Mouse (Mus musculus): ENCODE data around the gene Sbk3. TPM values are rescaled to one million over a fixed set of nuclear protein-coding genes. Genes with fewer than 3 reads are reported as not detected.
"Not testable (repeated sequence)": the region's sequence is repeated elsewhere in the genome, so short reads cannot be mapped to it uniquely, and the experiment has no call there.

Gene Sbk3
- polyA plus RNA-seq, 1 experiment from 2014 or later, result 0.60 TPM

- Histone ChIP-seq H3K4me2 (ENCODE audit: low read length) (peak within 1 kb of the TSS; percentile 67), H3K27ac (ENCODE audit: low read length) (peak within 1 kb of the TSS; percentile 97), H3K27me3 (ENCODE audit: control insufficient read depth, insufficient read depth, low read depth, low read length) (no peaks in the 10 kb centered on the region), H3K36me3 (ENCODE audit: control insufficient read depth, insufficient read depth, low read length) (peaks cover 13% of the 10 kb centered on the region), H3K4me1 (ENCODE audit: control insufficient read depth, insufficient read depth, low read length) (peaks cover 10% of the 10 kb centered on the region), H3K9ac (ENCODE audit: low read depth, low read length) (peak within 1 kb of the TSS; percentile 74), H3K9me3 (replicated peaks; ENCODE audit: control insufficient read depth, low read length, poor library complexity, severe bottlenecking) (no peaks in the 10 kb centered on the region), H3K4me3 (ENCODE audit: low read depth, low read length) (peak within 1 kb of the TSS; percentile 79)
- peak; percentile 78 for ATAC-seq
- under 1% methylated on average over 49 of the region's 76 CpGs for WGBS
These were observed 44.4 kb upstream of the Sbk3 start, which contains the start of gene Gm44973 for GRCm38 (mm10) chr7:5015118-5016001. TSS of gene Gm44973 (plus strand) at chr7:5015496.

GRCm38 (mm10) chr7:5014251-5015117 lies 43.5 kb upstream of the Sbk3 start, which contains the start of the genes Zfp524 and Fiz1:
TSS of gene Zfp524 (plus strand) at chr7:5014415.
TSS of gene Fiz1 (minus strand) at chr7:5014697.
- Histone ChIP-seq H3K27me3 (ENCODE audit: control insufficient read depth, insufficient read depth, low read depth, low read length) (no peaks in the 10 kb centered on the region), H3K9me3 (replicated peaks; ENCODE audit: control insufficient read depth, low read length, poor library complexity, severe bottlenecking) (no peaks in the 10 kb centered on the region), H3K4me3 (ENCODE audit: low read depth, low read length) (peak within 1 kb of the TSS; percentile 79), H3K36me3 (ENCODE audit: control insufficient read depth, insufficient read depth, low read length) (peaks cover 16% of the 10 kb centered on the region), H3K4me2 (ENCODE audit: low read length) (peak within 1 kb of the TSS; percentile 67), H3K4me1 (ENCODE audit: control insufficient read depth, insufficient read depth, low read length) (peaks cover 10% of the 10 kb centered on the region), H3K9ac (ENCODE audit: low read depth, low read length) (peak within 1 kb of the TSS; percentile 74), H3K27ac (ENCODE audit: low read length) (peak within 1 kb of the TSS; percentile 97)
- peak; percentile 84 for ATAC-seq
- under 1% methylated on average over 41 of the region's 42 CpGs for WGBS

GRCm38 (mm10) chr7:5012681-5013513 lies 41.9 kb upstream of the Sbk3 start:
- peaks cover 10% of the 10 kb centered on the region for H3K4me1 ChIP-seq (ENCODE audit: control insufficient read depth, insufficient read depth, low read length)
- no peak overlapping the region for H3K4me2 ChIP-seq (ENCODE audit: low read length)
- H3K27ac ChIP-seq (ENCODE audit: low read length), result no peak overlapping the region
- H3K36me3 ChIP-seq (ENCODE audit: control insufficient read depth, insufficient read depth, low read length), result peaks cover 30% of the 10 kb centered on the region
- H3K9me3 ChIP-seq (replicated peaks; ENCODE audit: control insufficient read depth, low read length, poor library complexity, severe bottlenecking), result no peaks in the 10 kb centered on the region
- ATAC-seq, result no peak
- no peak overlapping the region for H3K9ac ChIP-seq (ENCODE audit: low read depth, low read length)
- WGBS, result 92% methylated on average over 27 of the region's 27 CpGs
- H3K4me3 ChIP-seq (ENCODE audit: low read depth, low read length), result no peak overlapping the region
- H3K27me3 ChIP-seq (ENCODE audit: control insufficient read depth, insufficient read depth, low read depth, low read length), result no peaks in the 10 kb centered on the region

GRCm38 (mm10) chr7:5008229-5008628 lies 37.3 kb upstream of the Sbk3 start:
- H3K4me2 ChIP-seq (ENCODE audit: low read length), result no peak overlapping the region
- H3K9me3 ChIP-seq (replicated peaks; ENCODE audit: control insufficient read depth, low read length, poor library complexity, severe bottlenecking), result no peaks in the 10 kb centered on the region
- H3K4me1 ChIP-seq (ENCODE audit: control insufficient read depth, insufficient read depth, low read length), result 0 out of 2 replicates have a peak, but pooled peaks cover 1% of the 10 kb centered on the region
- no peak overlapping the region for H3K27ac ChIP-seq (ENCODE audit: low read length)
- H3K36me3 ChIP-seq (ENCODE audit: control insufficient read depth, insufficient read depth, low read length), result peaks cover 42% of the 10 kb centered on the region
- no peaks in the 10 kb centered on the region for H3K27me3 ChIP-seq (ENCODE audit: control insufficient read depth, insufficient read depth, low read depth, low read length)
- H3K4me3 ChIP-seq (ENCODE audit: low read depth, low read length), result no peak overlapping the region
- ATAC-seq, result no peak
- H3K9ac ChIP-seq (ENCODE audit: low read depth, low read length), result no peak overlapping the region
- 95% methylated on average over 26 of the region's 26 CpGs for WGBS

- H3K4me1 ChIP-seq (ENCODE audit: control insufficient read depth, insufficient read depth, low read length); H3K27me3 ChIP-seq (ENCODE audit: control insufficient read depth, insufficient read depth, low read depth, low read length); H3K4me3 ChIP-seq (ENCODE audit: low read depth, low read length); H3K4me2 ChIP-seq (ENCODE audit: low read length); H3K9me3 ChIP-seq (replicated peaks; ENCODE audit: control insufficient read depth, low read length, poor library complexity, severe bottlenecking); ATAC-seq; H3K27ac ChIP-seq (ENCODE audit: low read length); H3K9ac ChIP-seq (ENCODE audit: low read depth, low read length): not testable (repeated sequence)
- WGBS, result 69% methylated on average over 8 of the region's 8 CpGs
- H3K36me3 ChIP-seq (ENCODE audit: control insufficient read depth, insufficient read depth, low read length), result peaks cover 12% of the 10 kb centered on the region
These were observed 31.9 kb upstream of the Sbk3 start for GRCm38 (mm10) chr7:5002876-5003275.

- Histone ChIP-seq H3K36me3 (ENCODE audit: control insufficient read depth, insufficient read depth, low read length) (no peaks in the 10 kb centered on the region), H3K27ac (ENCODE audit: low read length) (no peak overlapping the region), H3K4me1 (ENCODE audit: control insufficient read depth, insufficient read depth, low read length) (peaks cover 11% of the 10 kb centered on the region), H3K27me3 (ENCODE audit: control insufficient read depth, insufficient read depth, low read depth, low read length) (no peaks in the 10 kb centered on the region), H3K9me3 (replicated peaks; ENCODE audit: control insufficient read depth, low read length, poor library complexity, severe bottlenecking) (no peaks in the 10 kb centered on the region), H3K9ac (ENCODE audit: low read depth, low read length) (no peak overlapping the region), H3K4me3 (ENCODE audit: low read depth, low read length) (no peak overlapping the region), H3K4me2 (ENCODE audit: low read length) (no peak overlapping the region)
- ATAC-seq, result no peak
- WGBS, result 67% methylated on average over 2 of the region's 2 CpGs
These were observed 28.9 kb upstream of the Sbk3 start for GRCm38 (mm10) chr7:4999876-5000275.

- peaks cover 24% of the 10 kb centered on the region for H3K4me1 ChIP-seq (ENCODE audit: control insufficient read depth, insufficient read depth, low read length)
- H3K36me3 ChIP-seq (ENCODE audit: control insufficient read depth, insufficient read depth, low read length), result peaks cover 12% of the 10 kb centered on the region
- peak overlapping the region; percentile 91 for H3K4me2 ChIP-seq (ENCODE audit: low read length)
- no peaks in the 10 kb centered on the region for H3K9me3 ChIP-seq (replicated peaks; ENCODE audit: control insufficient read depth, low read length, poor library complexity, severe bottlenecking)
- H3K27me3 ChIP-seq (ENCODE audit: control insufficient read depth, insufficient read depth, low read depth, low read length), result no peaks in the 10 kb centered on the region
- H3K27ac ChIP-seq (ENCODE audit: low read length), result peak overlapping the region; percentile 85
- WGBS, result 78% methylated on average over 6 of the region's 8 CpGs
- H3K4me3 ChIP-seq (ENCODE audit: low read depth, low read length), result peak overlapping the region; percentile 66
- H3K9ac ChIP-seq (ENCODE audit: low read depth, low read length), result peak overlapping the region; percentile 91
- no peak for ATAC-seq
These were observed 26.0 kb upstream of the Sbk3 start for GRCm38 (mm10) chr7:4996934-4997333.
